26 mouse cellular contexts compared by ENCODE assay signal in the genomic region with DNA sequence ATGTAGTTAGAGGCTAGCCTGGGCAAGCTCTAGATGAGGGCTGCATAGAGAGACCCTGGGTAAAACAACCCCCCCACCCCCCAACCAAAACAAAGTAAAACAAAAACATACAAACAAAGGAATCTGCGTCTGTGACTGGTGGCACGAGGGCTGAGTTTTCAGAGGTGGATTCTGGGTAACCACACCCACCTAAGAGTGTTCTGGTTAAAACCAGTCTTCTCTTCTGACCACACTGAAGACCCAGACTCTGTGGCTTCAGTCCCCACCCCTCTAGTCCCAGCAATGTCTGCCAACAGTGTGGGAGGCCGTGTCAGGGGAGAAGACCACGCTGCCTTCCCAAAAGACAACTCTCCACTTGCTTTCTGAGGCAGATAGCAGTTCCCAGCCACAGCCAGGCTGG.
"Had no signal": no experiment of that assay in that cellular context is flagged by ENCODE, and none has a peak within 500 bp of the region (broad histone marks: within the 10 kb centered on the region; RNA-seq: fewer than 3 reads in every experiment).

No protein-coding gene starts in this region.

- H3K27ac ChIP-seq: gastrocnemius, adult 2 months; heart, embryonic 10.5 days; hindbrain, embryonic 13.5 days; hindbrain, embryonic 15.5 days; hindbrain, postnatal 0 days; kidney, embryonic 15.5 days; kidney, postnatal 0 days; limb, embryonic 10.5 days; limb, embryonic 12.5 days; liver, embryonic 13.5 days; liver, embryonic 15.5 days had no signal

- H3K4me3 ChIP-seq: gastrocnemius, adult 2 months; heart, embryonic 10.5 days; heart, embryonic 12.5 days; hindbrain, embryonic 13.5 days; hindbrain, embryonic 15.5 days; kidney, embryonic 15.5 days; limb, embryonic 10.5 days; limb, embryonic 12.5 days; liver, embryonic 13.5 days; liver, embryonic 15.5 days had no signal

- DNase-seq: gastrocnemius, adult 2 months; gastrocnemius, postnatal 10 days; gastrocnemius, postnatal 25 days; heart, adult 18-20 months; heart, postnatal 10 days; heart, postnatal 36 days; kidney, adult 11 months; kidney, adult 2 months; kidney, adult 9 months; kidney, postnatal 14 days; kidney, postnatal 36 days; layer of hippocampus, adult 9-11 months; layer of hippocampus, postnatal 36 days; liver; liver, embryonic 13.5 days; liver, postnatal 0 days had no signal
